Mouse (Mus musculus) heart, adult 2 months (tissue): ENCODE results near the gene Trove2. TPM values are rescaled to one million over a fixed set of nuclear protein-coding genes. Genes with fewer than 3 reads are reported as not detected.

ENCODE experiments used
- DNase-seq, 2 experiments: peaks; one replicate each; pipeline ENCODE4 v3.0.0; 2021
- H3K27ac ChIP-seq: fragments of 200-600 bp; 2 replicates; pipeline ENCODE4 v1.8.1; 2022
- H3K27me3 ChIP-seq: fragments of 200-500 bp; 2 replicates; pipeline ENCODE4 v1.6.1; 2012; ENCODE audit warnings: mild to moderate bottlenecking, low read length, inconsistent platforms, mixed read lengths; ENCODE audit not compliant: control insufficient read depth, insufficient read depth
- H3K36me3 ChIP-seq: fragments of 200-500 bp; 2 replicates; pipeline ENCODE4 v1.6.1; 2012; ENCODE audit warnings: low read length, inconsistent platforms; ENCODE audit not compliant: control insufficient read depth, insufficient read depth
- H3K4me1 ChIP-seq: fragments of 200-500 bp; 2 replicates; pipeline ENCODE4 v1.6.1; 2011; ENCODE audit warnings: low read length; ENCODE audit not compliant: control insufficient read depth, insufficient read depth
- H3K4me3 ChIP-seq: fragments of 200-600 bp; 2 replicates; pipeline ENCODE4 v1.8.1; 2022
- H3K79me2 ChIP-seq: fragments of 200-500 bp; replicated peaks from 2 replicates; pipeline ENCODE4 v1.6.1; 2012; ENCODE audit warnings: mild to moderate bottlenecking, inconsistent platforms, low read length, moderate library complexity, mixed read lengths; ENCODE audit not compliant: control insufficient read depth, insufficient read depth
- H3K9ac ChIP-seq: fragments of 200-500 bp; 2 replicates; pipeline ENCODE4 v1.6.1; 2012; ENCODE audit warnings: low read depth, mild to moderate bottlenecking, control low read depth, inconsistent platforms, low read length, mixed read lengths
- CTCF ChIP-seq: fragments of 200-600 bp; IDR thresholded peaks from 2 replicates; pipeline ENCODE4 v1.8.1; 2022; ENCODE audit warnings: antibody characterized with exemption, mild to moderate bottlenecking, moderate library complexity
- EP300 ChIP-seq: fragments of 200-500 bp; IDR thresholded peaks from 2 replicates; pipeline ENCODE4 v1.6.1; 2011; ENCODE audit warnings: low read depth, low read length, control low read depth; ENCODE audit not compliant: insufficient read depth
- POLR2A ChIP-seq: fragments of 200-500 bp; IDR thresholded peaks from 2 replicates; pipeline ENCODE4 v1.6.1; 2011; ENCODE audit warnings: mild to moderate bottlenecking, low read depth, low read length, control low read depth; ENCODE audit not compliant: insufficient read depth
- WGBS: fragments of 180-500 bp; shearing (Covaris S2); methylation state at CpG from one replicate; pipeline ENCODE4 v1.1.7; 2018; 5-methylcytosine and 5-hydroxymethylcytosine counted together
- intact Hi-C: fragments of 180-260 bp; cut with DNase I; formaldehyde crosslinking; loops from one replicate; pipeline ENCODE4 v1.15.1; 2025
- polyA plus RNA-seq: library from polyadenylated mRNA; depleted of rRNA; stranded (reverse); fragments of >200 nt; gene quantifications from 2 replicates; pipeline ENCODE4 v1.2.3, GENCODE M21; 2012
- total RNA-seq, 2 experiments: library from RNA; stranded (reverse); gene quantifications; 2 replicates each; pipeline ENCODE4 v1.2.3; 2021

The Trove2 gene
- total and polyA plus RNA-seq, 3 experiments: 1.7 to 9.0 (median 8.9) TPM

DNA sequence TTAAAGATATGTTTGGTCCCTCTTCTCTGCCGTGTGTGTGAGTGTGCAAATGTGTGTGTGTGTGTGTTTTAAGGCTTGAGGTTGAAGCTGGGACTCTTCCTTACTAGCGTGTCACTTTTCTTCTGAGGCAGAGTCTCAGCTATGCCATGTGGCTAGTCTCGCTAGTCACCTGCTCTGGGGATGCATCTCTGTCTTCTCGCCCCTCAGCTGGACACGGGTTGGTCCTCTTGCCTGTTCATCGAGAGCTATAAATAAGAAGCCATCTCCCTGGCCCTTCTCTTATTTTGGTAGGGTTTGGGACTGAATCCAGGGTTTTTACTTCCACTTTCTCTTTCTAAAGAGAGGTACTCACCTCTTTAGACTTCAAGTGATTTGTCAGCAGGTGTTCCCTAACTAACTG, 10.6 kb downstream of the Trove2 start:
- Histone ChIP-seq H3K4me1 (no peaks in the 10 kb centered on the region), H3K27me3 (no peaks in the 10 kb centered on the region), H3K79me2 (no peaks in the 10 kb centered on the region), H3K4me3 (no peak overlapping the region), H3K27ac (no peak overlapping the region), H3K9ac (no peak overlapping the region), H3K36me3 (peaks cover 2% of the 10 kb centered on the region; the same call in 1 of the 2 replicates)
- TF ChIP-seq EP300 (no peak), POLR2A (no peak), CTCF (no peak)
- no peak for DNase-seq
- WGBS: 74% methylated on average over 6 of the region's 6 CpGs
- intact Hi-C loops: no loop called here

DNA sequence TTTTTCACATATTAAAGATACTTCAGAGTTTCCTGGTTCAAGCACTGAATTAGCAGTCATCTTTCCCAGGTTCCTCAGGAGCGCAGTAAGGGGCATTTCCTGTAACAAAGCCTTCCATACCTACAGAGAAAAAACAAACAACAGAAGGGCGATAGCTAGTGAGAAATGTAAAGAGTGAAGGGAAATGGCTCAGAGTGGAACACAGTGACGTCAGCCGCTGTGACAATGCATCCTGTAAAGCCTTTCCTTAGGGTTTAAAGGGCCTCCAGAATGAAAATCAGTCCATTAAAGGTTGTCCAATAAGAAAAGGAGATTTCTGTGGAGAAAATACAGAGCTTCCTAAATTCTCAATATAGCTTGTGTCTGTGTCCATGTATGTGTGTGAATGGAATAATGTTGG, 11.1 kb downstream of the Trove2 start:
- WGBS: 67% methylated on average over 4 of the region's 4 CpGs
- Histone ChIP-seq H3K79me2 (no peaks in the 10 kb centered on the region), H3K27ac (no peak overlapping the region), H3K9ac (no peak overlapping the region), H3K4me1 (no peaks in the 10 kb centered on the region), H3K36me3 (peaks cover 2% of the 10 kb centered on the region; the same call in 1 of the 2 replicates), H3K27me3 (no peaks in the 10 kb centered on the region), H3K4me3 (no peak overlapping the region)
- intact Hi-C loops: no loop called here
- no peak for DNase-seq
- TF ChIP-seq POLR2A (no peak), EP300 (no peak), CTCF (no peak)

DNA sequence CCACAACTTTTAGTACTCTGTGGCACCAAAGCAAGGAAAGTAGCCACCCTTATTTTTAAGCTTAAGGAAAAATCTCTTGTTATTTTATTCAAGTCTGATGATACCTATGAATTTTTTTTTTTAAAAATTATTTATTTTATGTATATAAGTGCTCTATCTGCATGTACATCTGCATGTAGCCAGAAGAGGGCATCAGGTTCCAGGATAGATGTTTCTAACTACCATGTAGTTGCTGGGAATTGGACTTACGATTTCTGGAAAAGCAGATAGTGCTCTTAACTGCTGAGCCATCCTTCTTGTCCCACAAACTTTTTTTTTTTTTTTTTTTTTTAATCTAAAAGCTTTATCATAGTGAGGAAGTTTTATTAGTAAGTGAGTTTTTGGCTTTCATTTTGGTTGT, 12.4 kb downstream of the Trove2 start:
- no peaks in the 10 kb centered on the region for H3K4me1 ChIP-seq
- no peaks in the 10 kb centered on the region for H3K79me2 ChIP-seq
- DNase-seq: no peak
- no peaks in the 10 kb centered on the region for H3K27me3 ChIP-seq
- intact Hi-C loops: no loop called here
- H3K27ac ChIP-seq: no peak overlapping the region
- TF ChIP-seq CTCF: peak; percentile 40
- TF ChIP-seq POLR2A: no peak
- TF ChIP-seq EP300: no peak
- WGBS: 66% methylated on average over 1 of the region's 1 CpGs
- no peak overlapping the region for H3K9ac ChIP-seq
- no peak overlapping the region for H3K4me3 ChIP-seq
- H3K36me3 ChIP-seq: peaks cover 2% of the 10 kb centered on the region; the same call in 1 of the 2 replicates

DNA sequence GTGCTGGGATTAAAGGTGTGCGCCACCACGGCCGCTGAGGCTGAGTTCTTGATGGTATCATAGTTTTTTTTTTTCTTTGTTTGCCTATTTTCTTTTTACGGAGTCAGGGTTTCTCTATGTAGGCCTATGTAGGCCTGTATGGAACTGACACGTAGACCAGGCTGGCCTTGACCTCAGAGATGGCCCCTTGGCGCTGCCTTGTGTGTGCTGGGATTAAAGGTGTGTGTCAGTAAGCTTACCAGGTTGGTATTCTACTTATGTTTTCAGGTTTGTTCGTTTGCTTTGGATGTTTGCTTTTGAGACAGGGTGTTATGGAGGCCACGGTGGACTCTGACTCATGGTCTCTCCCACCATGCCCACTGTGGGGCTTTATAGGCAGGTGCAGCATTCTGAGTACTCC, 14.7 kb downstream of the Trove2 start:
- Histone ChIP-seq H3K9ac (no peak overlapping the region), H3K4me3 (no peak overlapping the region), H3K79me2 (no peaks in the 10 kb centered on the region), H3K4me1 (no peaks in the 10 kb centered on the region), H3K27me3 (no peaks in the 10 kb centered on the region), H3K27ac (no peak overlapping the region), H3K36me3 (peaks cover 2% of the 10 kb centered on the region; the same call in 1 of the 2 replicates)
- WGBS: 94% methylated on average over 8 of the region's 8 CpGs
- TF ChIP-seq POLR2A (no peak), CTCF (no peak), EP300 (no peak)
- DNase-seq: no peak
- intact Hi-C loops: no loop called here

DNA sequence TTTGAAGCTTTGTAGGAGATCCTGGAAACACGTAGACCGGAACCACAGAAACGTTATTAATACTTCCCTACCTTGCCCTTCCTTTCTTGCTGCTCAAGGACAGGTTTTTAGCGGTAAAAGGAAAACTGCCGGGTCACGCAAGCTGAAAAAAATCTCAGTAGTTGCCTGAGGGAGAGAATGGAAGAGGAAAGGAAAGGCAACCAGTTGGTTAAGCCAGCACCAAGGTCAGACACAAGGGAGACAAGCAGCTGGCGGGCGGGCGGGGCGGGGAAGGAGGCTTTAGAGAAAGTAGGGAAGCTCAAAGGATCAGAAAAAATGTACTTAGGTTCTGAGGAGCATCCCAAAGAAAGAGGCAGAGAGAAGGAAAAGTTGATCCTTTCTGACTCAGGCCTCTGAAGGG, 31.0 kb downstream of the Trove2 start:
- Histone ChIP-seq H3K27ac (no peak overlapping the region), H3K79me2 (no peaks in the 10 kb centered on the region; the same call in 1 of the 2 replicates), H3K4me1 (no peaks in the 10 kb centered on the region; the same call in 1 of the 2 replicates), H3K9ac (no peak overlapping the region), H3K36me3 (no peaks in the 10 kb centered on the region; the same call in 1 of the 2 replicates), H3K4me3 (no peak overlapping the region), H3K27me3 (no peaks in the 10 kb centered on the region)
- intact Hi-C loops: no loop called here
- TF ChIP-seq EP300 (no peak), POLR2A (no peak), CTCF (no peak)
- DNase-seq: no peak
- WGBS: 88% methylated on average over 10 of the region's 10 CpGs

DNA sequence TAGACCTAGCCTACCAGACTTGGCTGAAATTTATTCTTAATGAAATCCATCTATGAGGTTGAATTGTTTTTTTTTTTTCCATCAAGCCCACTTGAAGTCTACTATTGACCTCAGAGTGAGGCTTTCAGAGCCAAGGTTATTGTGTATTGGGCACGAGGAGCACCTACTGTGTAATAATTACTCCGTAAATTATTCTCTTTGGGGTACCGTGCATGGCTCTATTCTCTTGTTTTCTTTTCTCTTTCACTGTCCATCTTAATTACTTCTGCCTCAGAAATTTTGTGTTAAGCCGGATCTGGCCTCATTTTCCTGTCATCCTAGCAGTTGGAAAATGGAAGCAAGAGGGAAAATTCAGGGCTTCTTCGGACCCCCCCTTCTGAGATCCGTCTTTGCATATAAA, 34.7 kb downstream of the Trove2 start:
- Histone ChIP-seq H3K9ac (no peak overlapping the region), H3K79me2 (no peaks in the 10 kb centered on the region; the same call in 1 of the 2 replicates), H3K4me3 (no peak overlapping the region), H3K27ac (no peak overlapping the region), H3K36me3 (no peaks in the 10 kb centered on the region; the same call in 1 of the 2 replicates), H3K27me3 (no peaks in the 10 kb centered on the region), H3K4me1 (peaks cover 2% of the 10 kb centered on the region)
- intact Hi-C loops: no loop called here
- WGBS: 97% methylated on average over 6 of the region's 6 CpGs
- DNase-seq: no peak
- TF ChIP-seq POLR2A: no peak
- TF ChIP-seq EP300: no peak
- TF ChIP-seq CTCF: no peak
